Mouse (Mus musculus): ENCODE measurements at regions not wholly inside any gene's neighbourhood (a gene's known extent, or its start where the extent isn't known, plus 50 kb on each side); places are given as distances from the start of the nearest gene placed in this dataset.

DNA sequence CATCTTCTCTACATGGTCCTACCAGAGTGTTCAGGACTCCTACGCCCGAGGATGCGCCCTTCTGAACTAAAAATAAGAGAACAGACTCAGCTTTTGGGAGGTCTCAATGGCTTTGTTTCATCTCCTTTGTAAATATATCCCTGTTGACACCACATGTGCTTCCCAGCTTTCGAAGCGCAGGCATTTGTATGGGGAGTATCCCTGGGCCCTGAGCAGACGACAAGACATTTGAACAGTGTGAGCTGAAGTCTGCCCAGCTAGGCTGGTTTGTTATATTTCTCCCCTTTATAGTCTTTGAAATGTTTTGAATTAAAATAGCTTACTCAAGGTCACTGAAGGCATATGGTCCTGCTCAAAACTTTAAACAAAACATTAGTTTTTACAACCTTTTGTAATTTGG, 66.8 kb upstream of the Nr2f2 start:
- Histone ChIP-seq H3K36me3 (ENCODE audit: insufficient read depth, low read length) (no peaks in the 10 kb centered on the region), H3K4me3 (replicated peaks; ENCODE audit: low read length) (no peak overlapping the region), H3K9me3 (ENCODE audit: low read length) (no peaks in the 10 kb centered on the region), H3K4me1 (replicated peaks; ENCODE audit: low read depth, low read length) (no peaks in the 10 kb centered on the region), H3K27me3 (ENCODE audit: insufficient read depth, low read length) (no peaks in the 10 kb centered on the region)
- TF ChIP-seq NANOG (IDR thresholded peaks at IDR 0.05; ENCODE audit: borderline replicate concordance, low read length) (no peak), CTCF (conservative IDR thresholded peaks at IDR 0.05; ENCODE audit: low read length) (no peak), POU5F1 (IDR thresholded peaks at IDR 0.05; ENCODE audit: borderline replicate concordance, low read length) (no peak)

DNA sequence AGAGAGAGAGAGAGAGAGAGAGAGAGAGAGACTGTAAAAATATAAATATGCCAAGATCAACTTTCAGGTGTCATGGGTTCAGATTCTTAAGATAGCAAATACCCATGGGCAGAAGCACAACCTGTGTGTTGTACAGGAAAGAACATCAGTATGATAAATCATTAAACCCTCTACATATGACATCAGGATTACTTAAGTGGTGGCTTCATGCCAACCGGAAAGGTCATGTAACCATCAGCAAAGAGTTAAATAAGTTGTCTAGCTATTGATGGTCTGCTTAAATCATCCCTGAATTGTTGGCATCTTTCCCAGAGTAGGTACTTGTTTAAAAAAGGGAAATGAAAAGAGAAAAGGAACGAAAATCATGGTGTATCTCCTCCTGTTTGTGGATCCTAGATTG, 65.2 kb upstream of the Nr2f2 start:
- no peaks in the 10 kb centered on the region for H3K36me3 ChIP-seq (ENCODE audit: insufficient read depth, low read length)
- TF ChIP-seq NANOG (IDR thresholded peaks at IDR 0.05; ENCODE audit: borderline replicate concordance, low read length) = no peak
- H3K9me3 ChIP-seq (ENCODE audit: low read length) = no peaks in the 10 kb centered on the region
- H3K27me3 ChIP-seq (ENCODE audit: insufficient read depth, low read length) = no peaks in the 10 kb centered on the region
- no peak overlapping the region for H3K4me3 ChIP-seq (replicated peaks; ENCODE audit: low read length)
- H3K4me1 ChIP-seq (replicated peaks; ENCODE audit: low read depth, low read length) = no peaks in the 10 kb centered on the region

DNA sequence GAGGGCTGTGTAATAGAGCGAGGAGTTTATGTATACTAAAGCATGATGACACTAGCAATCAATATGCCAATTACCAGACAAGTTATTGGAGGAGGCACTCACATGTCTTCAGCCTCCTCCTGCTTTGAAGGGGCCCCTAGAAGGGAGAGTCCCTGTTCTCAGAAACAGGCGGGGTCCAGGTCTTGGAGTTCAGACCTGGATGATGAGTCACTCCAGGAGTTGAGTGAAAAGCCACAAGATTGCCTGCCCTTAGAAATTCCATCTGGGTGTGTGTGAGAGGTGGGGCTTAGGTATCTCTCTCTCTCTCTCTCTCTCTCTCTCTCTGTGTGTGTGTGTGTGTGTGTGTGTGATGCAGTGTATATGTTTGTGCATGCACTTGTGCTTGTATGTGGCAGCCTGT, 62.8 kb upstream of the Nr2f2 start:
- TF ChIP-seq POU5F1 (IDR thresholded peaks at IDR 0.05; ENCODE audit: borderline replicate concordance, low read length) (no peak), CTCF (conservative IDR thresholded peaks at IDR 0.05; ENCODE audit: low read length) (no peak)
- Histone ChIP-seq H3K27me3 (ENCODE audit: insufficient read depth, low read length) (no peaks in the 10 kb centered on the region), H3K4me1 (replicated peaks; ENCODE audit: low read depth, low read length) (peaks cover 4% of the 10 kb centered on the region; the same call in 1 of the 2 replicates), H3K4me3 (replicated peaks; ENCODE audit: low read length) (no peak overlapping the region), H3K36me3 (ENCODE audit: insufficient read depth, low read length) (no peaks in the 10 kb centered on the region), H3K9me3 (ENCODE audit: low read length) (no peaks in the 10 kb centered on the region)

DNA sequence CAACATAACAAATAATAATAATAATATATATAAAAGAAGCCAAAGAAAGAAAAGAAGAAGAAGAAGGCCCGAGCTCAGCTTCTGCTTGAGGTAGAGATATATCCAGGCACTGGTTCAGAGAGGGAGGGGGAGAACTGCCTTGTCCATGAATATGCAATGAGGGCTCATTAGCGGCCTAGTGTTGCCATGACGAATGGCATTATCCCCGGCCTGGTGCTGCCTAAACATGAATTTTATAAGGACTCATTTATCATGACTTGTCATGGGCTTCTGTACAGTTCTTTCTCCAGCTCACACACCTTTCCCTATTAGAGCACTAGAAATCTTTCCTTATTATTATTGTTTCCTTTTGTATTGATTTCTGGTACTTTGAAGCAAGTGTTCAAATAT, 57.7 kb upstream of the Nr2f2 start:
- Histone ChIP-seq H3K27me3 (ENCODE audit: insufficient read depth, low read length) (no peaks in the 10 kb centered on the region), H3K4me1 (replicated peaks; ENCODE audit: low read depth, low read length) (peaks cover 4% of the 10 kb centered on the region; the same call in 1 of the 2 replicates), H3K4me3 (replicated peaks; ENCODE audit: low read length) (no peak overlapping the region), H3K36me3 (ENCODE audit: insufficient read depth, low read length) (no peaks in the 10 kb centered on the region), H3K9me3 (ENCODE audit: low read length) (no peaks in the 10 kb centered on the region)
- TF ChIP-seq CTCF (conservative IDR thresholded peaks at IDR 0.05; ENCODE audit: low read length) (no peak), POU5F1 (IDR thresholded peaks at IDR 0.05; ENCODE audit: borderline replicate concordance, low read length) (peak; percentile 46; the same call in 1 of the 2 replicates), NANOG (IDR thresholded peaks at IDR 0.05; ENCODE audit: borderline replicate concordance, low read length) (no peak)

DNA sequence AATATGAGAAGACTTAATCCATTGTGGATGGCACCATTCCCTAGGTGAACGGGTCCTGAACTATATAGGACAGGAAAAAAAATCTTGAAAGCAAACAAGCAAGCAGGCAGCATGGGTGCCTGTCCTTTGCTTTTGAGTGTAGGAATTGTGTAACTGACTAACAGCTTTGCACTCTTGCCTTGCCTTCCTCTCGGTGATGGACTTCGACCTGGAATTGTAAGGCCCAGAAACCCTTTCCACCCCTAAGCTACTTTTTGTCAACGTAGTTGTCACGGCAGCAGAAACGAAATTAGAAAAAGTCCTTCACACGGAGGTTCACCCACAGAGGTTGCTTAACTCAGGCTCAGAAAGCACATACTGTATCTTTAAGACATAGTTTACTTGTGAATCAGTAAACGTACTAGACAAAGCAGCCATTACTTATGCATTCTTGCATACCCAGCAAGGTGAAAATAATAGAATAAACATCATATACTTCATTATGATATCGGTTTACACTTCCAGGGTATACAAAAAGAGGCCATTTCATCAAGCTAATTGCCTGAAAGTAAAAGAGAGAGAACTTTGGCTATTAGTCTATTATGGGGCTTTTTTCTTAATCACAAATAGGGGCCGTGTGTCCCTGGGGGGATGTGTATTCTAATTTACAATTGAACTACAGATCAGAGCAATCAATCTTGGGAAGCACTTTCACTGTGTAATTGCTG, 57.1 kb upstream of the Nr2f2 start:
- H3K9me3 ChIP-seq (ENCODE audit: low read length) = no peaks in the 10 kb centered on the region
- H3K4me1 ChIP-seq (replicated peaks; ENCODE audit: low read depth, low read length) = peaks cover 4% of the 10 kb centered on the region; the same call in 1 of the 2 replicates
- no peaks in the 10 kb centered on the region for H3K36me3 ChIP-seq (ENCODE audit: insufficient read depth, low read length)
- no peak overlapping the region for H3K4me3 ChIP-seq (replicated peaks; ENCODE audit: low read length)
- no peaks in the 10 kb centered on the region for H3K27me3 ChIP-seq (ENCODE audit: insufficient read depth, low read length)
- no peak for TF ChIP-seq NANOG (IDR thresholded peaks at IDR 0.05; ENCODE audit: borderline replicate concordance, low read length)
- TF ChIP-seq POU5F1 (IDR thresholded peaks at IDR 0.05; ENCODE audit: borderline replicate concordance, low read length) = no peak
- TF ChIP-seq CTCF (conservative IDR thresholded peaks at IDR 0.05; ENCODE audit: low read length) = no peak

DNA sequence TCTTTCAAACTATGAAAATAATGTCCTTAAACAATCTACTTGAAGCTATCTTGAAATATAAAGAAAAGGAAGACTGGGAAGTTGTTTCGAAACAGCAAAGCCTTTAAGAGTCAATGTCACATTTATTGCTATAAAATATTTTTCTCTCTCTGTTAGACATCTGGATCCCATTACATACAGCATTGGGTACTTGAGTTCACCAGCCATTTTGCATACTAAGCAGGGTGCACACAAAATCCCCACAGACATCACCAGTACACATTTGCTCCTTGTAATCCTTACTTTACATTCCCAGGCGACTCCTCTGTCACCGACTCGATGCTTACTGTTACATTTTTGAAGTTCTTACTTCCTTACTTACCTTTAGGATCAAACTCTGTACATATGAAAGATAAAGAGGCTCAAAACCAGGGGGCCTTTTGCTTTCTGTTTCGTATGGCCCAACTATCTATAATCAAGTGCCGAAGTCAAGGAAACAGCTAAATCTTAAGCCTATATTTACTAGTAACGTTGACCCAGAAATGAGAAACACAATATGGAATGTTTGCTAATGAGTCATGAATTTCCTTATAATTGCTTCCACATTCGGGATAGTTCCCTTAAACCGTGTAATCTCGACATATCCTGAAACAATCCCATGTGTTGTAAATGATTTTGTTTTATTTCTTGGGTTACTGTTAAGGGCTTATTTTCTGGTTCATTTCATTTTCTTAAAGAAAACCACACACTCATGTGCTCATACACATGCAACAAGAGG, 49.8 kb upstream of the Nr2f2 start:
- TF ChIP-seq CTCF (conservative IDR thresholded peaks at IDR 0.05; ENCODE audit: low read length) (no peak), NANOG (IDR thresholded peaks at IDR 0.05; ENCODE audit: borderline replicate concordance, low read length) (no peak), POU5F1 (IDR thresholded peaks at IDR 0.05; ENCODE audit: borderline replicate concordance, low read length) (no peak)
- Histone ChIP-seq H3K36me3 (ENCODE audit: insufficient read depth, low read length) (no peaks in the 10 kb centered on the region), H3K27me3 (ENCODE audit: insufficient read depth, low read length) (peaks cover 4% of the 10 kb centered on the region; the same call in 1 of the 2 replicates), H3K4me3 (replicated peaks; ENCODE audit: low read length) (no peak overlapping the region), H3K4me1 (replicated peaks; ENCODE audit: low read depth, low read length) (no peaks in the 10 kb centered on the region), H3K9me3 (ENCODE audit: low read length) (no peaks in the 10 kb centered on the region)

All from E14TG2a.4 (cell line).